Mouse (Mus musculus) heart, embryonic 15.5 days (tissue): ENCODE results near the gene Rln1. TPM values are rescaled to one million over a fixed set of nuclear protein-coding genes. Genes with fewer than 3 reads are reported as not detected.

Experiments
- ATAC-seq: fragments of 200-750 bp; cut with Nextera tagmentation; replicated peaks from 2 replicates; pipeline ENCODE4 v1.8.0; 2017; ENCODE audit warnings: low read depth, moderate TSS enrichment; ENCODE audit not compliant: insufficient number of reproducible peaks, insufficient read depth, low FRiP score
- H3K27ac ChIP-seq: fragments of 300-500 bp; sonication (generic); 2 replicates; pipeline ENCODE4 v1.5.1; 2015; ENCODE audit warnings: mild to moderate bottlenecking, inconsistent platforms
- H3K27me3 ChIP-seq: fragments of 300-500 bp; sonication (generic); 2 replicates; pipeline ENCODE4 v1.6.1; 2015; ENCODE audit warnings: inconsistent platforms
- H3K36me3 ChIP-seq: fragments of 300-500 bp; sonication (generic); 2 replicates; pipeline ENCODE4 v1.6.1; 2015; ENCODE audit warnings: mild to moderate bottlenecking, inconsistent platforms
- H3K4me1 ChIP-seq: fragments of 300-500 bp; sonication (generic); replicated peaks from 2 replicates; pipeline ENCODE4 v1.6.1; 2015; ENCODE audit warnings: inconsistent platforms
- H3K4me2 ChIP-seq: fragments of 300-500 bp; sonication (generic); 2 replicates; pipeline ENCODE4 v1.6.1; 2015; ENCODE audit warnings: inconsistent platforms, mild to moderate bottlenecking, moderate library complexity
- H3K4me3 ChIP-seq: fragments of 300-500 bp; sonication (generic); 2 replicates; pipeline ENCODE4 v1.5.1; 2015; ENCODE audit warnings: mild to moderate bottlenecking, inconsistent platforms
- H3K9ac ChIP-seq: fragments of 300-500 bp; sonication (generic); 2 replicates; pipeline ENCODE4 v1.6.1; 2015; ENCODE audit warnings: mild to moderate bottlenecking, inconsistent platforms
- H3K9me3 ChIP-seq: fragments of 300-500 bp; sonication (generic); replicated peaks from 2 replicates; pipeline ENCODE4 v1.6.1; 2016; ENCODE audit warnings: inconsistent platforms
- WGBS: fragments of 180-500 bp; shearing (Covaris S2); methylation state at CpG from one replicate; pipeline ENCODE4 v1.1.7; 2015; ENCODE audit warnings: mixed read lengths; 5-methylcytosine and 5-hydroxymethylcytosine counted together
- polyA plus RNA-seq: library from polyadenylated mRNA; unstranded; fragments of >200 nt; fragmentation: Nextera tagmentation; extraction: Ambion mirVana; gene quantifications from 2 replicates; pipeline ENCODE4 v1.2.1, GENCODE M21; 2015

Gene Rln1
- polyA plus RNA-seq, 1 experiment from 2014 or later = 0.18 TPM

GRCm38 (mm10) chr19:29291532-29291931 lies 42.9 kb downstream of the Rln1 start:
- H3K4me2 ChIP-seq = no peak overlapping the region
- H3K36me3 ChIP-seq = peaks cover 26% of the 10 kb centered on the region
- no peaks in the 10 kb centered on the region for H3K9me3 ChIP-seq
- no peak overlapping the region for H3K4me3 ChIP-seq
- H3K9ac ChIP-seq = no peak overlapping the region
- 81% methylated on average over 14 of the region's 14 CpGs for WGBS
- no peak for ATAC-seq
- peaks cover 6% of the 10 kb centered on the region; the same call in 1 of the 2 replicates for H3K4me1 ChIP-seq
- H3K27ac ChIP-seq = no peak overlapping the region
- H3K27me3 ChIP-seq = no peaks in the 10 kb centered on the region

DNA sequence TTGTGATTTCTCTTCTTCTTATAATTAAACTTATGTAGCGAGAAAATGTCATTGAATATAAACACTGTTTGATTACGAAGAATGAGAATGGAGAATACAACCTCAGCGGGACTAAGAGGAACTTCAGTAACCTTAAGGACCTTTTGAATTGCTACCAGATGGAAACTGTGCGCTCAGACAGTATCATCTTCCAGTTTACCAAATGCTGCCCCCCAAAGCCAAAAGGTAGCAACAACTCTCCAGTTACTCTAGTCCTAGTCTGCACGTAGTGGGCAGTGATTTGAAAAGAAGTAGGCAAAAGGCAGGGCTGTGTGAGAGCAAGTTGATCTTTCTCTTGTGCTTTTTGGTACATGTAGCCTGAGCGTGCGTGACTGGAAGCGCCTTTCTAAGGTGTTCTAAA lies 46.6 kb downstream of the Rln1 start:
- no peak for ATAC-seq
- H3K4me3 ChIP-seq = no peak overlapping the region
- no peak overlapping the region for H3K27ac ChIP-seq
- H3K27me3 ChIP-seq = no peaks in the 10 kb centered on the region
- H3K9me3 ChIP-seq = no peaks in the 10 kb centered on the region
- no peak overlapping the region for H3K4me2 ChIP-seq
- no peak overlapping the region for H3K9ac ChIP-seq
- WGBS = 77% methylated on average over 8 of the region's 8 CpGs
- peaks cover 30% of the 10 kb centered on the region for H3K36me3 ChIP-seq
- peaks cover 9% of the 10 kb centered on the region; the same call in 1 of the 2 replicates for H3K4me1 ChIP-seq

DNA sequence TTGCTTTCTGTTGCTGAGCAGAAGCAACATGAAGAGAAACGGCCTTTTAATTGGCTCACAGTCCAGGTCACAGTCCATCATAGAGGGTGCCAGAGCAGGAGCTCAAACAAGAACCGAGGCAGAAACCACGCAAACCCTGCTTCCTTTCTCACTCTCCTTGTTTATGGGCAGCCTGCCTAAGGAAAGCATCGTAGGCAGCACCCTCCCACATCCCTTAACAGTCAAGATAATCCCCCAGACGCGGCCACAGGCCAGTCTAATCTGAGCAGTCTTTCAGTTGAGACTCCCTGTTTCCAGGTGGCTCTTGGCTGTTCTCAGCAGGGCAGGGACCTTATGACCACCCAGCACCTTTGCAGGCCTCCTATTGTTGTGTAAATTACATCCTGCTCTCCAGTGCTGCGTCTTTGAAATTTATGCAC lies 49.0 kb downstream of the Rln1 start:
- H3K36me3 ChIP-seq = peaks cover 18% of the 10 kb centered on the region
- H3K4me3 ChIP-seq = no peak overlapping the region
- H3K9me3 ChIP-seq = no peaks in the 10 kb centered on the region
- no peak overlapping the region for H3K9ac ChIP-seq
- H3K27me3 ChIP-seq = no peaks in the 10 kb centered on the region
- H3K27ac ChIP-seq = no peak overlapping the region
- 0 out of 2 replicates have a peak, but pooled peaks cover 3% of the 10 kb centered on the region for H3K4me1 ChIP-seq
- 41% methylated on average over 7 of the region's 7 CpGs for whole genome bisulfite sequencing
- no peak for ATAC-seq
- H3K4me2 ChIP-seq = no peak overlapping the region

Other genes with a start within 250 kb of the Rln1 start
- 14.2 and 25.7 TPM in 2 replicates for gene Rcl1, start 233.3 kb downstream of the Rln1 start, polyA plus RNA-seq
- 5.7 and 7.6 TPM in 2 replicates for gene Jak2, start 82.8 kb downstream of the Rln1 start, polyA plus RNA-seq
- gene Insl6, start 9.3 kb downstream of the Rln1 start, polyA plus RNA-seq = 3.6 and 4.0 TPM in 2 replicates
- 49.2 and 68.9 TPM in 2 replicates for gene Plgrkt, start 32.7 kb upstream of the Rln1 start, polyA plus RNA-seq
- 0.48 and 3.0 TPM in 2 replicates for gene Cd274, start 32.8 kb upstream of the Rln1 start, polyA plus RNA-seq
- 0.22 TPM in 1 of 2 replicates, not detected in the other for gene Pdcd1lg2, start 76.2 kb upstream of the Rln1 start, polyA plus RNA-seq
- 6.5 and 7.5 TPM in 2 replicates for gene Ric1, start 187.6 kb upstream of the Rln1 start, polyA plus RNA-seq